Mouse (Mus musculus) small intestine, adult 10 weeks (tissue): Measurements from ENCODE around the gene Fer1l5. TPM values are rescaled to one million over a fixed set of nuclear protein-coding genes. Genes with fewer than 3 reads are reported as not detected.

Experiments used
- polyA plus RNA-seq: library from polyadenylated mRNA; stranded (reverse); fragments of 350-450 nt; fragmentation: Illumina TruSeq; extraction: RNeasy Lipid Tissue Mini Kit (QIAGEN cat#74804); gene quantifications from one replicate; pipeline ENCODE4 v1.2.3, GENCODE M21; 2014; ENCODE audit warnings: low replicate concordance

Fer1l5 gene
- polyA plus RNA-seq: not detected

GRCm38 (mm10) chr1:36371934-36372845 is at the start of gene Fer1l5:
Gene Fer1l5, plus strand, starts transcription at chr1:36372291.

GRCm38 (mm10) chr1:36368969-36369645 is 3.0 kb upstream of the Fer1l5 start, which contains the start of gene Kansl3:
Gene Kansl3, minus strand, starts transcription at chr1:36369181.

GRCm38 (mm10) chr1:36444471-36445464 is 72.7 kb downstream of the Fer1l5 start, which contains the start of gene Lman2l:
Gene Lman2l, minus strand, starts transcription at chr1:36445271.

GRCm38 (mm10) chr1:36471181-36472105 is 99.4 kb downstream of the Fer1l5 start, which contains the start of gene Cnnm4:
Gene Cnnm4, plus strand, starts transcription at chr1:36471620.

Other genes starting within 250 kb of the Fer1l5 start
- gene Uggt1, start 127.6 kb upstream of the Fer1l5 start, polyA plus RNA-seq: 37.4 TPM
- gene Neurl3, start 97.6 kb upstream of the Fer1l5 start, polyA plus RNA-seq: 187 TPM
- 0.07 TPM for gene Arid5a, start 64.6 kb upstream of the Fer1l5 start, polyA plus RNA-seq
- gene Kansl3, start 3.1 kb upstream of the Fer1l5 start, polyA plus RNA-seq: 11.0 TPM
- gene Lman2l, start 73.0 kb downstream of the Fer1l5 start, polyA plus RNA-seq: 2.9 TPM
- 13.8 TPM for gene Cnnm4, start 99.3 kb downstream of the Fer1l5 start, polyA plus RNA-seq
- gene Cnnm3, start 139.6 kb downstream of the Fer1l5 start, polyA plus RNA-seq: 3.8 TPM
- not detected for gene Ankrd23, start 164.6 kb downstream of the Fer1l5 start, polyA plus RNA-seq
- gene Gm42417, start 167.1 kb downstream of the Fer1l5 start, polyA plus RNA-seq: not detected
- 1.0 TPM for gene Ankrd39, start 175.2 kb downstream of the Fer1l5 start, polyA plus RNA-seq
- gene Sema4c, start 186.1 kb downstream of the Fer1l5 start, polyA plus RNA-seq: 0.19 TPM